Mouse (Mus musculus) stomach, embryonic 14.5 days (tissue): ENCODE measurements around the gene Tmem87a. TPM values are rescaled to one million over a fixed set of nuclear protein-coding genes. Genes with fewer than 3 reads are reported as not detected.
A peak's percentile ranks its signal among the peaks of the same experiment; 100 is the strongest.

ENCODE experiments used
- ATAC-seq: fragments of 200-750 bp; cut with Nextera tagmentation; 2 replicates; pipeline ENCODE4 v1.8.0; 2017; ENCODE audit warnings: low read depth, moderate TSS enrichment; ENCODE audit not compliant: insufficient number of reproducible peaks, insufficient read depth, low FRiP score
- H3K27ac ChIP-seq: fragments of 300-500 bp; sonication (generic); 2 replicates; pipeline ENCODE4 v1.5.1; 2014; ENCODE audit warnings: mild to moderate bottlenecking, low read length, moderate library complexity, mixed read lengths
- H3K27me3 ChIP-seq: fragments of 300-500 bp; sonication (generic); 2 replicates; pipeline ENCODE4 v1.6.1; 2014; ENCODE audit warnings: low read length, control low read depth, mixed read lengths; ENCODE audit not compliant: control insufficient read depth, insufficient read depth
- H3K36me3 ChIP-seq: fragments of 300-500 bp; sonication (generic); 2 replicates; pipeline ENCODE4 v1.6.1; 2014; ENCODE audit warnings: mild to moderate bottlenecking, control low read depth, low read length, moderate library complexity, mixed read lengths; ENCODE audit not compliant: control insufficient read depth, insufficient read depth
- H3K4me1 ChIP-seq: fragments of 300-500 bp; sonication (generic); 2 replicates; pipeline ENCODE4 v1.6.1; 2014; ENCODE audit warnings: low read length, control low read depth, mixed read lengths; ENCODE audit not compliant: control insufficient read depth, insufficient read depth
- H3K4me2 ChIP-seq: fragments of 300-500 bp; sonication (generic); replicated peaks from 2 replicates; pipeline ENCODE4 v1.6.1; 2014; ENCODE audit warnings: low read depth, low read length, control low read depth
- H3K4me3 ChIP-seq: fragments of 300-500 bp; sonication (generic); 2 replicates; pipeline ENCODE4 v1.5.1; 2014; ENCODE audit warnings: low read depth, low read length, control low read depth
- H3K9ac ChIP-seq: fragments of 300-500 bp; sonication (generic); replicated peaks from 2 replicates; pipeline ENCODE4 v1.6.1; 2014; ENCODE audit warnings: low read depth, mild to moderate bottlenecking, control low read depth, low read length, moderate library complexity, mixed read lengths
- H3K9me3 ChIP-seq: fragments of 300-500 bp; sonication (generic); 2 replicates; pipeline ENCODE4 v1.6.1; 2016; ENCODE audit warnings: low read depth, low read length, control low read depth; ENCODE audit not compliant: control insufficient read depth
- WGBS: fragments of 180-500 bp; shearing (Covaris S2); extraction: QIAGEN DNeasy Blood & Tissue Kit; methylation state at CpG from one replicate; pipeline ENCODE4 v1.1.7; 2014; 5-methylcytosine and 5-hydroxymethylcytosine counted together
- polyA plus RNA-seq: library from polyadenylated mRNA; unstranded; fragments of >200 nt; fragmentation: Nextera tagmentation; extraction: Ambion mirVana; gene quantifications from 2 replicates; pipeline ENCODE4 v1.2.1, GENCODE M21; 2014

The Tmem87a gene
- polyA plus RNA-seq, 1 experiment from 2014 or later, result 23.2 TPM

- Histone ChIP-seq H3K27me3 (no peaks in the 10 kb centered on the region), H3K36me3 (peaks cover 56% of the 10 kb centered on the region), H3K9ac (no peak overlapping the region), H3K27ac (no peak overlapping the region), H3K4me3 (no peak overlapping the region), H3K4me2 (no peak overlapping the region), H3K4me1 (no peaks in the 10 kb centered on the region), H3K9me3 (no peaks in the 10 kb centered on the region)
- 72% methylated on average over 3 of the region's 3 CpGs for WGBS
- no peak for ATAC-seq
Observed at GRCm38 (mm10) chr2:120389376-120389775, 14.5 kb downstream of the Tmem87a start.

GRCm38 (mm10) chr2:120387291-120387690 lies 16.6 kb downstream of the Tmem87a start:
- no peak for ATAC-seq
- Histone ChIP-seq H3K27ac (no peak overlapping the region), H3K36me3 (peaks cover 55% of the 10 kb centered on the region), H3K9me3 (no peaks in the 10 kb centered on the region), H3K4me1 (no peaks in the 10 kb centered on the region), H3K27me3 (no peaks in the 10 kb centered on the region), H3K9ac (no peak overlapping the region), H3K4me3 (no peak overlapping the region), H3K4me2 (no peak overlapping the region)
- 94% methylated on average over 1 of the region's 1 CpGs for WGBS

DNA sequence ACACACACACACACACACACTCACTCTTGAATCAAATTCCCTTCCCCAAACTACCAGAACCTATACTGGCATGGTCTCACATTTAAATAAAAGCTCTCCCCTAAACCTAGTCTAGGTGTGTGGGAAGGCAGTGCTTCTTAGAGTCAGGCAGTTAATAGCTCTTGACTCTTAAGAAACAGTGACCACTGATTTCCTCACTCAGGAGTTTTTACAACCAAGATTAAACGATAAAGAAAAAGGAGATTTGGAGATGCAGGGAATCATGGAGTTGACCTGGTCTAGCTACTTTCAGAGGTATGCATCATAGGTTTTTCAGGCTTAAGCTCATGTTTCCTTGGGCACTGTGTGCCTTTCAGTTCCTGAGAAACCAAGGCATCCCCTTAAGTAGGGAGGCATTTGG lies 17.6 kb downstream of the Tmem87a start:
- no peak overlapping the region for H3K4me3 ChIP-seq
- WGBS, result 97% methylated on average over 1 of the region's 1 CpGs
- H3K4me2 ChIP-seq, result no peak overlapping the region
- H3K4me1 ChIP-seq, result no peaks in the 10 kb centered on the region
- H3K27ac ChIP-seq, result no peak overlapping the region
- no peak for ATAC-seq
- H3K9me3 ChIP-seq, result no peaks in the 10 kb centered on the region
- no peak overlapping the region for H3K9ac ChIP-seq
- H3K27me3 ChIP-seq, result no peaks in the 10 kb centered on the region
- peaks cover 60% of the 10 kb centered on the region for H3K36me3 ChIP-seq

- whole genome bisulfite sequencing, result 89% methylated on average over 4 of the region's 4 CpGs
- H3K36me3 ChIP-seq, result peaks cover 44% of the 10 kb centered on the region
- H3K4me1 ChIP-seq, result no peaks in the 10 kb centered on the region
- H3K4me2 ChIP-seq, result no peak overlapping the region
- no peak overlapping the region for H3K4me3 ChIP-seq
- no peaks in the 10 kb centered on the region for H3K27me3 ChIP-seq
- no peak overlapping the region for H3K9ac ChIP-seq
- no peak overlapping the region for H3K27ac ChIP-seq
- no peaks in the 10 kb centered on the region for H3K9me3 ChIP-seq
- no peak for ATAC-seq
Observed at GRCm38 (mm10) chr2:120373858-120374257, 30.1 kb downstream of the Tmem87a start.

- Histone ChIP-seq H3K4me2 (no peak overlapping the region), H3K4me3 (no peak overlapping the region), H3K9me3 (no peaks in the 10 kb centered on the region), H3K36me3 (peaks cover 56% of the 10 kb centered on the region), H3K27ac (no peak overlapping the region), H3K9ac (no peak overlapping the region), H3K4me1 (no peaks in the 10 kb centered on the region), H3K27me3 (no peaks in the 10 kb centered on the region)
- 97% methylated on average over 4 of the region's 4 CpGs for WGBS
- no peak for ATAC-seq
Observed at GRCm38 (mm10) chr2:120367416-120368207, 36.3 kb downstream of the Tmem87a start.

GRCm38 (mm10) chr2:120366501-120366900 lies 37.4 kb downstream of the Tmem87a start:
- Histone ChIP-seq H3K4me2 (no peak overlapping the region), H3K4me3 (no peak overlapping the region), H3K9ac (no peak overlapping the region), H3K4me1 (no peaks in the 10 kb centered on the region), H3K9me3 (no peaks in the 10 kb centered on the region), H3K27ac (no peak overlapping the region), H3K36me3 (peaks cover 62% of the 10 kb centered on the region), H3K27me3 (no peaks in the 10 kb centered on the region)
- WGBS, result 83% methylated on average over 3 of the region's 3 CpGs
- ATAC-seq, result no peak

DNA sequence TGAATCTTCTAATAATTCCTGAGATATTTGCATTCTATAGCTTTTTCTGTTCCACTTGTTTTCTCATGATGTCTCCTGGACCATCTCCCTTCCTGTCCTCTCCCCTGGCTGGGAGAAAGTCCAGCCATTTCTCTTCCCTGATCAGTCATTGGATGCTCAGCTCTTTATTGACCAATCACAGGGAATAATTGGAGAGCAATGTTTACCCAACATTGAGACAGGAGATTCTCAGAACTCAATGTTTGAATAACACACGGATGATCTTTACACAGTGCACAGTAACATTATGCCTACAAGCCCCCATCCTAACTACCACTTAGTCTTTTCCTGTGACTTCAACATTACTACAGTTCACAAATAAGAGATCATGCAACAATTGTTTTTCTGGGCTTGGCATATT lies 43.5 kb downstream of the Tmem87a start:
- Histone ChIP-seq H3K9me3 (no peaks in the 10 kb centered on the region), H3K9ac (no peak overlapping the region), H3K4me3 (no peak overlapping the region), H3K36me3 (peaks cover 38% of the 10 kb centered on the region), H3K4me1 (no peaks in the 10 kb centered on the region), H3K27ac (no peak overlapping the region), H3K4me2 (no peak overlapping the region), H3K27me3 (no peaks in the 10 kb centered on the region)
- WGBS, result 50% methylated on average over 1 of the region's 1 CpGs
- no peak for ATAC-seq

GRCm38 (mm10) chr2:120352682-120353646 lies 50.9 kb downstream of the Tmem87a start, which contains the start of gene Vps39:
Gene Vps39, minus strand, starts transcription at chr2:120353137.
- 11% methylated on average over 44 of the region's 44 CpGs for WGBS
- ATAC-seq, result peak; percentile 92; the same call in 1 of the 2 replicates
- H3K27ac ChIP-seq, result peak within 1 kb of the TSS; percentile 34; the same call in 1 of the 2 replicates

More at GRCm38 (mm10) chr2:120352682-120353646, 50.9 kb downstream of the Tmem87a start, which contains the start of gene Vps39:
- Histone ChIP-seq H3K36me3 (peaks cover 24% of the 10 kb centered on the region), H3K4me3 (peak within 1 kb of the TSS; percentile 66), H3K9ac (peak within 1 kb of the TSS; percentile 55), H3K4me2 (peak within 1 kb of the TSS; percentile 52), H3K27me3 (no peaks in the 10 kb centered on the region), H3K9me3 (no peaks in the 10 kb centered on the region), H3K4me1 (peaks cover 5% of the 10 kb centered on the region; the same call in 1 of the 2 replicates)
